Mouse (Mus musculus) E14TG2a.4 (cell line): ENCODE measurements around the gene Gm13277.
"Not testable (repeated sequence)": the region's sequence is repeated elsewhere in the genome, so short reads cannot be mapped to it uniquely, and the experiment has no call there.

ENCODE experiments used
- CTCF ChIP-seq: conservative IDR thresholded peaks from 2 replicates; pipeline ENCODE4 v1.5.1; 2014; ENCODE audit warnings: low read length
- NANOG ChIP-seq: IDR thresholded peaks from 2 replicates; pipeline ENCODE4 v1.6.1; 2014; ENCODE audit warnings: borderline replicate concordance, low read length, mixed read lengths

GRCm38 (mm10) chr4:88776622-88777021 lies 11.8 kb upstream of the Gm13277 start, which contains the start of gene Gm13289:
- not testable (repeated sequence) for TF ChIP-seq CTCF, NANOG
